Mouse (Mus musculus) spleen, adult 2 months (tissue): Measurements from ENCODE around the gene E130311K13Rik.

ENCODE experiments used
- CTCF ChIP-seq: fragments of 200-500 bp; IDR thresholded peaks from 2 replicates; pipeline ENCODE4 v1.5.1; 2011; ENCODE audit warnings: mild to moderate bottlenecking, inconsistent platforms; ENCODE audit not compliant: insufficient read depth, insufficient read length, insufficient replicate concordance; ENCODE audit errors: extremely low read depth
- POLR2A ChIP-seq: fragments of 200-500 bp; IDR thresholded peaks from 2 replicates; pipeline ENCODE4 v1.6.1; 2011; ENCODE audit warnings: low read depth, low read length, inconsistent platforms

DNA sequence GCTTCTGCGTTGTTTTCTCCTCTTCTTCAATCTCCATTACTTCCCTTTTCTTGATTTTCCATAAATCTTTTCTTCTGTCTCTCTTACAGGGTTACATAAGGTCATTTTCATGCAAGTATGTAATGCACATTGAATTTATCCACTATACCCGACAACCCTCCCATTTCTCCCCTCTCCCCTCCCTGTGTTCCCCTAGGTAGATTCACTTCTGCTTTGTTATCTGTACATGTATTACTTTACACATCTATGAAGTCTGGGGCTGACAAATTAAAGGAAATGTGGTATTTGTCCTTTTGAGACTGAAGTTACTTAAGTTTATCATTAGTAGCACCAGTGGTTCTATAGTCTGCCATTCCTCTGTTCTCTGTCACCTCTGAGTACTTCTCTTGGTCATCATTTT lies 48.2 kb downstream of the E130311K13Rik start:
- no peak for TF ChIP-seq CTCF
- no peak for TF ChIP-seq POLR2A
